Mouse (Mus musculus): ENCODE measurements around the gene St6gal2. TPM values are rescaled to one million over a fixed set of nuclear protein-coding genes. Genes with fewer than 3 reads are reported as not detected.

St6gal2 gene
- 0.04 and 0.08 TPM in 2 replicates for polyA plus RNA-seq (2015; fragmentation: Nextera tagmentation; extraction: Ambion mirVana)

DNA sequence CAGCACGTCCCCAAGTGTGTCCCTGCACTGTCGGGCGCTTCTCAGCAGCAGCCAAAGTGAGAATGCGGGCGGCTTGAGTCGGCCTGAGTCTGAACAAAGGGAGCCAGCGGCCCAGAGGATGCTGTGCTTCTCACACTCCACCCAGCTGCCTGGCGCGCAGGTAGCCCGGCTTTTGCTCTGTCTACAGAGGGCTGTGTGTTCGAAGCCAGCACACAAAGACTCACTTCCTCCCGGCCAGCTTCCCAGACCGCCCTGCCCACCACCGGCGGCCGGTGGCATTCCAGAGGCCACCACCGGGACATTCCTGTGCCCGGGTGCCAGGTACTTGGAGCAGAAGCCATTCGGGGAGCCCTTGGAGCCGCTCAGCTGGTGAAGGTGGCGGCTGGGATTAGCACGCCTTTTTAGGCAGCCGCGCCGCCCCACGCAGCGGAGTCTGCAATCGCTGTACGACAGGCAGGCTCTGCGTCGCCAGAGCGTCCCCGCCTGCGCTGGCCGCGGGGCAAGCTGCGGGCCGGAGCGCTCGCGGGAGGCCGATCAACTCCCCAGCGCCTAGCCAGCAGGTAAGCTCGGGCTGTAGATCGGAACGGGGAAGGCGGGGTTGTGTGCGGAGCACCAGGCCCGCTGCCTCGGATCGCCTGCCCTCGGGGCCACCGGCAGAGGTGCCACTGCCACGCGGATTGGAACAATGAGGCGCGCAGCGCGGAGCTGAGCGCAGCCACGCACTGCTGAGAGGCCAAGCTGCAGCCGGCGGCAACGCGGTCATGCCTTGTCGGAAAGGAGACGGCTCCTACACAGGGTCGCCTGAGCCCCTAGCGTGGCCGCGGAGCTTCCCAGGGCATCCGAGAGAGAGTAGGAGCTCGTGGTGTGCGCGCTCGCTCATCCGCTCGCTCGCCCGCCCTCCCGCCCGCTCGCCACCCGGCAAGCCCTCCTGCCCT, at the start of gene St6gal2:
St6gal2 (plus strand) TSS at position 133 of the 935 bp plus-strand sequence.

Other genes with a start within 250 kb of the St6gal2 start
- gene Vmn2r118, start 179.8 kb downstream of the St6gal2 start, polyA plus RNA-seq (2015; fragmentation: Nextera tagmentation; extraction: Ambion mirVana): not detected in 2 replicates

Measured in spleen, postnatal 0 days (tissue).